Mouse (Mus musculus) myocyte (in vitro differentiated cells): ENCODE data around the gene Nfe2l1.

Experiments
- MYOG ChIP-seq, 3 experiments: IDR thresholded peaks; one replicate each; pipeline ENCODE4 v1.6.1; 2011; ENCODE audit warnings: control low read depth in 2 of 3, low read depth in 2 of 3, mild to moderate bottlenecking in 2 of 3; ENCODE audit not compliant: insufficient read length in 2 of 3, control insufficient read depth in 1 of 3, insufficient read depth in 1 of 3
- USF1 ChIP-seq: IDR thresholded peaks from one replicate; pipeline ENCODE4 v1.6.1; 2011; ENCODE audit warnings: low read depth, mild to moderate bottlenecking, control low read depth, moderate library complexity

- TF ChIP-seq MYOG (IDR thresholded peaks at IDR 0.05; ENCODE audit: control insufficient read depth in 1 of 3, insufficient read depth in 1 of 3, insufficient read length in 2 of 3, low read depth in 2 of 3) (no peak), USF1 (no peak)
These were observed 27.7 kb upstream of the Nfe2l1 start for GRCm38 (mm10) chr11:96857446-96857845.
